Mouse (Mus musculus): ENCODE data around the gene Coq2. TPM values are rescaled to one million over a fixed set of nuclear protein-coding genes. Genes with fewer than 3 reads are reported as not detected.

Gene Coq2
- polyA plus RNA-seq, 1 experiment from 2014 or later = 61.8 TPM

DNA sequence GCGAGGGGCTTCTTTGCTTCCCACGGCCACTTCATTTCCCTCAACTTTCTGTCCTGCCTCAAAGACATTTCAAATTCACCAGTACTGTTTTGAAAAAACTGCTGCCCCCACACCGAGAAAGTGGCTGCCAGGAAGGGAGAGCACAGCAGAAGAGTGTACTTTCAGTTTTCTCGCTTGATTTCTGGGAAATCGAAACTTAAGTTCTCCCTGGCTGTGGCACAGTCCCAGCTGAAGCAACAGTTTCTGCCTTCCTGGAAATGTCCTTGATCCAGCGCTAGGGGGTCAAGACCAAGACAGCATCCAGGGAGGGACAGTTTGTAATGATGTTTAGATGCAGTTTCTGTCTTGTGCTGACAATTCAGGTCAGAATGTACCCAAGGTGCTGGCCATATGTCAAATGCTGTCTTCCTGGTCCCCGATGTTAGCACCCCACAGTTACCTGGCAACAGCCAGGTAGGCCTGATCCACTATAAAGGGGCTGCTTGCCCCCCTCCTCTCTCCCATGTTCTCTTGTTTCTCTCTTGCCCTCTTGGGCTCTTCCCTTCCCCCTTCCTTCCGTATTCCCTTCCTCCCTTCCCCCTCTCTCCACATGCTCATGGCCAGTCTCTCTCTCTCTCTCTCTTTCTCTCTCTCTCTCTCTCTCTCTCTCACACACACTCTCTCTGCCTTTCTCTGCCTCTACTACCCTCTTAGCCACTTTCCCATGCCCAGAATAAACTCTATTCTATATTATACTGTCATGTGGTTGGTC is 38.0 kb downstream of the Coq2 start:
- WGBS = 64% methylated on average over 8 of the region's 8 CpGs
- Histone ChIP-seq H3K36me3 (ENCODE audit: control insufficient read depth, insufficient read depth, low read length) (no peaks in the 10 kb centered on the region), H3K4me1 (ENCODE audit: control insufficient read depth, insufficient read depth, low read length) (no peaks in the 10 kb centered on the region), H3K9me3 (ENCODE audit: control insufficient read depth, low read length) (no peaks in the 10 kb centered on the region), H3K27ac (replicated peaks; ENCODE audit: low read depth, low read length) (no peak overlapping the region), H3K27me3 (replicated peaks; ENCODE audit: control insufficient read depth, insufficient read depth, low read length) (no peaks in the 10 kb centered on the region), H3K9ac (ENCODE audit: low read depth, low read length) (no peak overlapping the region), H3K4me2 (ENCODE audit: low read depth, low read length) (no peak overlapping the region), H3K4me3 (ENCODE audit: low read depth, low read length) (no peak overlapping the region)
- ATAC-seq (ENCODE audit: low read depth) (no peak), DNase-seq (ENCODE audit: low spot score) (no peak)

GRCm38 (mm10) chr5:100635908-100636307 is 39.0 kb downstream of the Coq2 start:
- H3K9me3 ChIP-seq (ENCODE audit: control insufficient read depth, low read length) = no peaks in the 10 kb centered on the region
- ATAC-seq (ENCODE audit: low read depth) (no peak), DNase-seq (ENCODE audit: low spot score) (no peak)
- H3K4me3 ChIP-seq (ENCODE audit: low read depth, low read length) = no peak overlapping the region
- H3K4me1 ChIP-seq (ENCODE audit: control insufficient read depth, insufficient read depth, low read length) = no peaks in the 10 kb centered on the region
- H3K27me3 ChIP-seq (replicated peaks; ENCODE audit: control insufficient read depth, insufficient read depth, low read length) = no peaks in the 10 kb centered on the region
- no peaks in the 10 kb centered on the region for H3K36me3 ChIP-seq (ENCODE audit: control insufficient read depth, insufficient read depth, low read length)
- H3K27ac ChIP-seq (replicated peaks; ENCODE audit: low read depth, low read length) = no peak overlapping the region
- WGBS = 90% methylated on average over 4 of the region's 4 CpGs
- no peak overlapping the region for H3K4me2 ChIP-seq (ENCODE audit: low read depth, low read length)
- no peak overlapping the region for H3K9ac ChIP-seq (ENCODE audit: low read depth, low read length)

DNA sequence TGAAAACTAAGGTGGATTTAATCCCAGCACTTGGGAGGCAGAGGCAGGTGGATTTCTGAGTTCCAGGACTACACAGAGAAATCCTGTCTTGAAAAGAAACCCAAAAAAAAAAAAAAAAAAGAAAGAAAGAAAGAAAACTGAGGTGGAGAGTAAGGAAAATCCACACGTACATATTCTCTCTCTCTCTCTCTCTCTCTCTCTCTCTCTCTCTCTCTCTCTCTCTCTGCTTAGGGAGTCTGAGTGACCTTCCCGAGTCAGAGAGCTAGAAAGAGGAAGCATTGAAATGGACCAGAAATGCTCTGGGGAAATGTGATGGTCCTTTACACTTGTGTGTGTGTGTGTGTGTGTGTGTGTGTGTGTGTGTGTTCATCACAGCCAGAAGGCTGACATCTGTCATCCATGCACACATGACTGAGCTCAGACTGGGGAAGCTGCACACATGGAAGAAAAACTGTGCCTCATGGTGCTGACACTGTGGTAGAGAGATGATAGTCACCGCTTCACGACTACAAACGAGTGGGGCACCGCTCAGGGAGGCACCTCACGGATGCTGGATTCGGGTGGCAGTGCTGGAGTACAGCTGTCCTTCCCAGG is 40.0 kb downstream of the Coq2 start:
- H3K9ac ChIP-seq (ENCODE audit: low read depth, low read length) = no peak overlapping the region
- H3K36me3 ChIP-seq (ENCODE audit: control insufficient read depth, insufficient read depth, low read length) = no peaks in the 10 kb centered on the region
- no peak for DNase-seq (ENCODE audit: low spot score)
- 77% methylated on average over 8 of the region's 8 CpGs for WGBS
- H3K4me1 ChIP-seq (ENCODE audit: control insufficient read depth, insufficient read depth, low read length) = no peaks in the 10 kb centered on the region
- H3K4me2 ChIP-seq (ENCODE audit: low read depth, low read length) = no peak overlapping the region
- no peaks in the 10 kb centered on the region for H3K27me3 ChIP-seq (replicated peaks; ENCODE audit: control insufficient read depth, insufficient read depth, low read length)
- H3K27ac ChIP-seq (replicated peaks; ENCODE audit: low read depth, low read length) = no peak overlapping the region
- no peak overlapping the region for H3K4me3 ChIP-seq (ENCODE audit: low read depth, low read length)
- ATAC-seq (ENCODE audit: low read depth) = no peak
- H3K9me3 ChIP-seq (ENCODE audit: control insufficient read depth, low read length) = no peaks in the 10 kb centered on the region

- Histone ChIP-seq H3K4me3 (ENCODE audit: low read depth, low read length) (no peak overlapping the region), H3K36me3 (ENCODE audit: control insufficient read depth, insufficient read depth, low read length) (no peaks in the 10 kb centered on the region), H3K27ac (replicated peaks; ENCODE audit: low read depth, low read length) (no peak overlapping the region), H3K4me2 (ENCODE audit: low read depth, low read length) (no peak overlapping the region), H3K4me1 (ENCODE audit: control insufficient read depth, insufficient read depth, low read length) (no peaks in the 10 kb centered on the region), H3K9me3 (ENCODE audit: control insufficient read depth, low read length) (no peaks in the 10 kb centered on the region), H3K9ac (ENCODE audit: low read depth, low read length) (no peak overlapping the region), H3K27me3 (replicated peaks; ENCODE audit: control insufficient read depth, insufficient read depth, low read length) (no peaks in the 10 kb centered on the region)
- DNase-seq (ENCODE audit: low spot score) (peak; percentile 73), ATAC-seq (ENCODE audit: low read depth) (0 out of 2 replicates have a peak, but pooled peaks have one; percentile 62)
- 74% methylated on average over 8 of the region's 8 CpGs for WGBS
Measured at GRCm38 (mm10) chr5:100632540-100633129, 42.3 kb downstream of the Coq2 start.

DNA sequence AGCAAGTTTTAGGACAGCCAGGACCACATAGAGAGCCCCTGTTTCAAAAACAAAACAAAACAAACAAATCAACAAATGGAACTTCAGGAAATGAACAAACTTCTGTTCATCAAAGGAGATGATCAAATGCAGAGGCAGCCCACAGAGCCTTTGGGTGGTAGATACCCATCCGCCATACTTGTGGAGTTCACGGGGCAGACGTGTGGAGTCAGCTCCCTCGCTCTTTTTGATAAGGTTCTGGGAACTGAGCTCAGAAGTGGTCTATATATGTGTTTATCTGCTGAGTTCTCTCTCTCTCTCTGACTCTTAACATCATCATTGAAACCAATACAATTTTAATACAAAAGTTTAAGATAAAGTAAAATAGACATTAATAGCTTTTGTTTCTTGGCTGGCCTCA is 46.1 kb downstream of the Coq2 start:
- ATAC-seq (ENCODE audit: low read depth) (no peak), DNase-seq (ENCODE audit: low spot score) (no peak)
- no peaks in the 10 kb centered on the region for H3K27me3 ChIP-seq (replicated peaks; ENCODE audit: control insufficient read depth, insufficient read depth, low read length)
- H3K4me1 ChIP-seq (ENCODE audit: control insufficient read depth, insufficient read depth, low read length) = no peaks in the 10 kb centered on the region
- no peaks in the 10 kb centered on the region for H3K36me3 ChIP-seq (ENCODE audit: control insufficient read depth, insufficient read depth, low read length)
- no peak overlapping the region for H3K4me3 ChIP-seq (ENCODE audit: low read depth, low read length)
- no peak overlapping the region for H3K27ac ChIP-seq (replicated peaks; ENCODE audit: low read depth, low read length)
- no peak overlapping the region for H3K4me2 ChIP-seq (ENCODE audit: low read depth, low read length)
- WGBS = 91% methylated on average over 4 of the region's 4 CpGs
- H3K9me3 ChIP-seq (ENCODE audit: control insufficient read depth, low read length) = no peaks in the 10 kb centered on the region
- H3K9ac ChIP-seq (ENCODE audit: low read depth, low read length) = no peak overlapping the region

GRCm38 (mm10) chr5:100626526-100626925 is 48.4 kb downstream of the Coq2 start:
- no peak overlapping the region for H3K9ac ChIP-seq (ENCODE audit: low read depth, low read length)
- no peaks in the 10 kb centered on the region for H3K9me3 ChIP-seq (ENCODE audit: control insufficient read depth, low read length)
- ATAC-seq (ENCODE audit: low read depth) (no peak), DNase-seq (ENCODE audit: low spot score) (no peak)
- no peaks in the 10 kb centered on the region for H3K36me3 ChIP-seq (ENCODE audit: control insufficient read depth, insufficient read depth, low read length)
- whole genome bisulfite sequencing = 63% methylated on average over 6 of the region's 6 CpGs
- H3K27me3 ChIP-seq (replicated peaks; ENCODE audit: control insufficient read depth, insufficient read depth, low read length) = no peaks in the 10 kb centered on the region
- no peaks in the 10 kb centered on the region for H3K4me1 ChIP-seq (ENCODE audit: control insufficient read depth, insufficient read depth, low read length)
- H3K4me2 ChIP-seq (ENCODE audit: low read depth, low read length) = no peak overlapping the region
- no peak overlapping the region for H3K4me3 ChIP-seq (ENCODE audit: low read depth, low read length)
- H3K27ac ChIP-seq (replicated peaks; ENCODE audit: low read depth, low read length) = no peak overlapping the region

- no peak for ATAC-seq (ENCODE audit: low read depth)
- Histone ChIP-seq H3K4me1 (ENCODE audit: control insufficient read depth, insufficient read depth, low read length) (no peaks in the 10 kb centered on the region), H3K4me3 (ENCODE audit: low read depth, low read length) (no peak overlapping the region), H3K9me3 (ENCODE audit: control insufficient read depth, low read length) (no peaks in the 10 kb centered on the region), H3K4me2 (ENCODE audit: low read depth, low read length) (no peak overlapping the region), H3K9ac (ENCODE audit: low read depth, low read length) (no peak overlapping the region), H3K27ac (replicated peaks; ENCODE audit: low read depth, low read length) (no peak overlapping the region), H3K36me3 (ENCODE audit: control insufficient read depth, insufficient read depth, low read length) (no peaks in the 10 kb centered on the region), H3K27me3 (replicated peaks; ENCODE audit: control insufficient read depth, insufficient read depth, low read length) (no peaks in the 10 kb centered on the region)
- no peak for DNase-seq (ENCODE audit: low spot score)
- whole genome bisulfite sequencing = 78% methylated on average over 9 of the region's 9 CpGs
Measured at GRCm38 (mm10) chr5:100624743-100625360, 50.1 kb downstream of the Coq2 start.

- 82% methylated on average over 12 of the region's 12 CpGs for WGBS
- Histone ChIP-seq H3K36me3 (ENCODE audit: control insufficient read depth, insufficient read depth, low read length) (no peaks in the 10 kb centered on the region), H3K4me2 (ENCODE audit: low read depth, low read length) (no peak overlapping the region), H3K4me1 (ENCODE audit: control insufficient read depth, insufficient read depth, low read length) (no peaks in the 10 kb centered on the region), H3K27me3 (replicated peaks; ENCODE audit: control insufficient read depth, insufficient read depth, low read length) (no peaks in the 10 kb centered on the region), H3K27ac (replicated peaks; ENCODE audit: low read depth, low read length) (no peak overlapping the region), H3K9ac (ENCODE audit: low read depth, low read length) (no peak overlapping the region), H3K9me3 (ENCODE audit: control insufficient read depth, low read length) (no peaks in the 10 kb centered on the region), H3K4me3 (ENCODE audit: low read depth, low read length) (no peak overlapping the region)
- DNase-seq (ENCODE audit: low spot score) = no peak
- no peak for ATAC-seq (ENCODE audit: low read depth)
Measured at GRCm38 (mm10) chr5:100622509-100623163, 52.3 kb downstream of the Coq2 start.
